Mouse (Mus musculus) forebrain, embryonic 11.5 days (tissue): ENCODE results near the gene Rasl10b. TPM values are rescaled to one million over a fixed set of nuclear protein-coding genes. Genes with fewer than 3 reads are reported as not detected.

Experiments
- ATAC-seq: fragments of 200-750 bp; cut with Nextera tagmentation; replicated peaks from 2 replicates; pipeline ENCODE4 v1.8.0; 2017; ENCODE audit warnings: moderate TSS enrichment; ENCODE audit not compliant: low FRiP score
- DNase-seq: peaks from one replicate; pipeline ENCODE4 v3.0.0-alpha.2; 2017; ENCODE audit warnings: low spot score
- H3K27ac ChIP-seq: fragments of 300-500 bp; sonication (generic); 2 replicates; pipeline ENCODE4 v1.5.1; 2014; ENCODE audit warnings: low read depth, low read length
- H3K27me3 ChIP-seq: fragments of 300-500 bp; sonication (generic); 2 replicates; pipeline ENCODE4 v1.6.1; 2014; ENCODE audit warnings: mild to moderate bottlenecking, low read length, mixed read lengths; ENCODE audit not compliant: control insufficient read depth, insufficient read depth
- H3K36me3 ChIP-seq: fragments of 300-500 bp; sonication (generic); 2 replicates; pipeline ENCODE4 v1.6.1; 2014; ENCODE audit warnings: mild to moderate bottlenecking, low read length, moderate library complexity, mixed read lengths; ENCODE audit not compliant: control insufficient read depth, insufficient read depth
- H3K4me1 ChIP-seq: fragments of 300-500 bp; sonication (generic); replicated peaks from 2 replicates; pipeline ENCODE4 v1.6.1; 2014; ENCODE audit warnings: low read length, mixed read lengths; ENCODE audit not compliant: control insufficient read depth, insufficient read depth
- H3K4me2 ChIP-seq: fragments of 300-500 bp; sonication (generic); 2 replicates; pipeline ENCODE4 v1.6.1; 2014; ENCODE audit warnings: low read depth, mild to moderate bottlenecking, low read length, moderate library complexity, mixed read lengths; ENCODE audit not compliant: severe bottlenecking
- H3K4me3 ChIP-seq: fragments of 300-500 bp; sonication (generic); 2 replicates; pipeline ENCODE4 v1.5.1; 2014; ENCODE audit warnings: low read depth, low read length
- H3K9ac ChIP-seq: fragments of 300-500 bp; sonication (generic); 2 replicates; pipeline ENCODE4 v1.6.1; 2014; ENCODE audit warnings: low read length
- H3K9me3 ChIP-seq: fragments of 300-500 bp; sonication (generic); 2 replicates; pipeline ENCODE4 v1.6.1; 2016; ENCODE audit warnings: low read length, mixed read lengths; ENCODE audit not compliant: control insufficient read depth
- WGBS: fragments of 180-500 bp; shearing (Covaris S2); extraction: QIAGEN DNeasy Blood & Tissue Kit; methylation state at CpG from one replicate; pipeline ENCODE4 v1.1.7; 2014; 5-methylcytosine and 5-hydroxymethylcytosine counted together
- polyA plus RNA-seq: library from polyadenylated mRNA; unstranded; fragments of >200 nt; fragmentation: Nextera tagmentation; extraction: Ambion mirVana; gene quantifications from 2 replicates; pipeline ENCODE4 v1.2.1, GENCODE M21; 2014

The Rasl10b gene
- polyA plus RNA-seq, 1 experiment from 2014 or later, result 4.6 TPM

- no peak overlapping the region for H3K4me3 ChIP-seq
- 58% methylated on average over 4 of the region's 4 CpGs for WGBS
- DNase-seq (no peak), ATAC-seq (no peak)
- H3K4me1 ChIP-seq, result peaks cover 2% of the 10 kb centered on the region; the same call in 1 of the 2 replicates
- H3K27me3 ChIP-seq, result peaks cover 13% of the 10 kb centered on the region
- H3K36me3 ChIP-seq, result no peaks in the 10 kb centered on the region
- H3K27ac ChIP-seq, result no peak overlapping the region
- no peak overlapping the region for H3K4me2 ChIP-seq
- H3K9ac ChIP-seq, result no peak overlapping the region
- H3K9me3 ChIP-seq, result no peaks in the 10 kb centered on the region
These were observed 40.4 kb downstream of the Rasl10b start for GRCm38 (mm10) chr11:83449298-83449697.

GRCm38 (mm10) chr11:83450550-83450949 is 41.6 kb downstream of the Rasl10b start:
- Histone ChIP-seq H3K27ac (no peak overlapping the region), H3K4me3 (no peak overlapping the region), H3K36me3 (no peaks in the 10 kb centered on the region), H3K4me1 (0 out of 2 replicates have a peak, but pooled peaks cover 2% of the 10 kb centered on the region), H3K27me3 (peaks cover under 1% of the 10 kb centered on the region; the same call in 1 of the 2 replicates), H3K9me3 (no peaks in the 10 kb centered on the region), H3K9ac (no peak overlapping the region), H3K4me2 (no peak overlapping the region)
- 22% methylated on average over 1 of the region's 1 CpGs for WGBS
- ATAC-seq, result no peak
- no peak for DNase-seq

- Histone ChIP-seq H3K36me3 (no peaks in the 10 kb centered on the region), H3K4me1 (0 out of 2 replicates have a peak, but pooled peaks cover 2% of the 10 kb centered on the region), H3K4me2 (no peak overlapping the region), H3K9me3 (no peaks in the 10 kb centered on the region), H3K9ac (no peak overlapping the region), H3K4me3 (no peak overlapping the region), H3K27ac (no peak overlapping the region), H3K27me3 (no peaks in the 10 kb centered on the region)
- 83% methylated on average over 10 of the region's 10 CpGs for WGBS
- ATAC-seq, result no peak
- no peak for DNase-seq
These were observed 42.3 kb downstream of the Rasl10b start for GRCm38 (mm10) chr11:83451281-83451680.

GRCm38 (mm10) chr11:83454548-83454947 is 45.6 kb downstream of the Rasl10b start:
- no peak for ATAC-seq
- no peak overlapping the region for H3K4me2 ChIP-seq
- H3K9me3 ChIP-seq, result no peaks in the 10 kb centered on the region
- H3K27me3 ChIP-seq, result no peaks in the 10 kb centered on the region
- no peak overlapping the region for H3K4me3 ChIP-seq
- no peak for DNase-seq
- no peaks in the 10 kb centered on the region for H3K36me3 ChIP-seq
- no peaks in the 10 kb centered on the region for H3K4me1 ChIP-seq
- no peak overlapping the region for H3K27ac ChIP-seq
- H3K9ac ChIP-seq, result no peak overlapping the region
- 39% methylated on average over 4 of the region's 4 CpGs for WGBS

- ATAC-seq (no peak), DNase-seq (no peak)
- no peaks in the 10 kb centered on the region for H3K4me1 ChIP-seq
- no peak overlapping the region for H3K4me2 ChIP-seq
- no peaks in the 10 kb centered on the region for H3K9me3 ChIP-seq
- no peaks in the 10 kb centered on the region for H3K27me3 ChIP-seq
- no peak overlapping the region for H3K4me3 ChIP-seq
- 68% methylated on average over 3 of the region's 3 CpGs for WGBS
- H3K36me3 ChIP-seq, result no peaks in the 10 kb centered on the region
- no peak overlapping the region for H3K9ac ChIP-seq
- no peak overlapping the region for H3K27ac ChIP-seq
These were observed 46.7 kb downstream of the Rasl10b start for GRCm38 (mm10) chr11:83455608-83456007.

- H3K4me2 ChIP-seq, result no peak overlapping the region
- no peak overlapping the region for H3K4me3 ChIP-seq
- H3K9ac ChIP-seq, result no peak overlapping the region
- no peaks in the 10 kb centered on the region; the same call in 1 of the 2 replicates for H3K4me1 ChIP-seq
- no peaks in the 10 kb centered on the region for H3K36me3 ChIP-seq
- WGBS, result 40% methylated on average over 7 of the region's 7 CpGs
- no peaks in the 10 kb centered on the region for H3K9me3 ChIP-seq
- no peak for ATAC-seq
- peak; percentile 49 for DNase-seq
- H3K27me3 ChIP-seq, result peaks cover 4% of the 10 kb centered on the region
- H3K27ac ChIP-seq, result no peak overlapping the region
These were observed 48.3 kb downstream of the Rasl10b start for GRCm38 (mm10) chr11:83457257-83457656.

GRCm38 (mm10) chr11:83457912-83458601 is 49.1 kb downstream of the Rasl10b start:
- DNase-seq (peak; percentile 43), ATAC-seq (no peak)
- Histone ChIP-seq H3K9me3 (no peaks in the 10 kb centered on the region), H3K4me2 (no peak overlapping the region), H3K36me3 (no peaks in the 10 kb centered on the region), H3K27me3 (peaks cover 10% of the 10 kb centered on the region), H3K9ac (no peak overlapping the region), H3K4me3 (no peak overlapping the region), H3K4me1 (peaks cover 2% of the 10 kb centered on the region; the same call in 1 of the 2 replicates), H3K27ac (no peak overlapping the region)
- WGBS, result 60% methylated on average over 9 of the region's 9 CpGs

- peaks cover 3% of the 10 kb centered on the region; the same call in 1 of the 2 replicates for H3K4me1 ChIP-seq
- H3K9ac ChIP-seq, result no peak overlapping the region
- ATAC-seq (no peak), DNase-seq (no peak)
- H3K9me3 ChIP-seq, result no peaks in the 10 kb centered on the region
- no peak overlapping the region for H3K4me2 ChIP-seq
- peaks cover 21% of the 10 kb centered on the region for H3K27me3 ChIP-seq
- no peak overlapping the region for H3K27ac ChIP-seq
- no peak overlapping the region for H3K4me3 ChIP-seq
- H3K36me3 ChIP-seq, result no peaks in the 10 kb centered on the region
- WGBS, result 66% methylated on average over 10 of the region's 10 CpGs
These were observed 52.6 kb downstream of the Rasl10b start for GRCm38 (mm10) chr11:83461462-83462027.
